Mouse (Mus musculus) CH12.LX (cell line): ENCODE results near the gene Rab1b. TPM values are rescaled to one million over a fixed set of nuclear protein-coding genes. Genes with fewer than 3 reads are reported as not detected.

Experiments
- DNase-seq: peaks from one replicate; pipeline ENCODE4 v3.0.0-alpha.2; 2013; ENCODE audit errors: extremely low read depth
- H3K27ac ChIP-seq: 2 replicates; pipeline ENCODE4 v1.5.1; 2012; ENCODE audit warnings: low read depth, mild to moderate bottlenecking, control low read depth, moderate library complexity; ENCODE audit not compliant: insufficient read depth
- H3K27me3 ChIP-seq: replicated peaks from 2 replicates; pipeline ENCODE3; 2012; ENCODE audit warnings: inconsistent platforms
- H3K36me3 ChIP-seq, 2 experiments: replicated peaks in 1 of 2; 2 replicates each; pipeline versions ENCODE3 to v1.6.1; 2012; ENCODE audit warnings: inconsistent platforms in 1 of 2, low read length in 1 of 2, mild to moderate bottlenecking in 1 of 2, mixed read lengths in 1 of 2, moderate library complexity in 1 of 2; ENCODE audit not compliant: control insufficient read depth in 1 of 2, insufficient read depth in 1 of 2
- H3K4me1 ChIP-seq, 2 experiments: 2 replicates each; pipeline ENCODE4 v1.6.1; 2012; ENCODE audit warnings: inconsistent platforms in 1 of 2, moderate library complexity in 1 of 2; ENCODE audit not compliant: insufficient read depth in 2 of 2, control insufficient read depth in 1 of 2
- H3K4me2 ChIP-seq: 2 replicates; pipeline ENCODE4 v1.6.1; 2012; ENCODE audit warnings: low read depth, mild to moderate bottlenecking, control low read depth; ENCODE audit not compliant: poor library complexity, insufficient read depth, severe bottlenecking
- H3K4me3 ChIP-seq, 3 experiments: fragments of 150-350 bp in 1 of 3; sonication (generic) in 1 of 3; replicated peaks in 1 of 3; 2 replicates each; pipeline versions ENCODE3 to v1.5.1; 2011 to 2012; ENCODE audit warnings: low read depth in 2 of 3, low read length in 2 of 3, mild to moderate bottlenecking in 2 of 3, moderate library complexity in 2 of 3, control low read depth in 1 of 3, improper control_type of control experiment in 1 of 3, inconsistent platforms in 1 of 3, mixed read lengths in 1 of 3; ENCODE audit not compliant: poor library complexity in 1 of 3
- H3K79me2 ChIP-seq: replicated peaks from 2 replicates; pipeline ENCODE4 v1.6.1; 2012; ENCODE audit warnings: mild to moderate bottlenecking, moderate library complexity; ENCODE audit not compliant: control insufficient read depth, poor library complexity, insufficient read depth, severe bottlenecking; ENCODE audit errors: extremely low read depth
- H3K9ac ChIP-seq: 2 replicates; pipeline ENCODE4 v1.6.1; 2012; ENCODE audit warnings: low read depth, mild to moderate bottlenecking, control low read depth, moderate library complexity; ENCODE audit not compliant: insufficient read depth
- H3K9me3 ChIP-seq: replicated peaks from 2 replicates; pipeline ENCODE3; 2012; ENCODE audit warnings: low read length, inconsistent platforms, mixed read lengths
- CTCF ChIP-seq, 2 experiments: IDR thresholded peaks in 1 of 2; conservative IDR thresholded peaks in 1 of 2; 2 replicates each; pipeline ENCODE4 v1.5.1; 2011 to 2012; ENCODE audit warnings: low read depth in 2 of 2, low read length in 2 of 2, improper control_type of control experiment in 1 of 2, inconsistent platforms in 1 of 2, mild to moderate bottlenecking in 1 of 2, moderate library complexity in 1 of 2
- ETS1 ChIP-seq: conservative IDR thresholded peaks from 2 replicates; pipeline ENCODE4 v1.6.1; 2012; ENCODE audit warnings: low read depth, mild to moderate bottlenecking, inconsistent platforms, low read length, improper control_type of control experiment, moderate library complexity
- IRF4 ChIP-seq: IDR thresholded peaks from 2 replicates; pipeline ENCODE4 v1.6.1; 2014; ENCODE audit warnings: low read depth, mild to moderate bottlenecking, inconsistent platforms, low read length, improper control_type of control experiment
- JUN ChIP-seq: IDR thresholded peaks from 2 replicates; pipeline ENCODE4 v1.6.1; 2011; ENCODE audit warnings: low read depth, mild to moderate bottlenecking, low read length, improper control_type of control experiment, moderate library complexity; ENCODE audit not compliant: insufficient read depth
- MXI1 ChIP-seq: IDR thresholded peaks from 2 replicates; pipeline ENCODE4 v1.6.1; 2011; ENCODE audit warnings: mild to moderate bottlenecking, low read depth, low read length, improper control_type of control experiment
- NRF1 ChIP-seq: IDR thresholded peaks from 2 replicates; pipeline ENCODE4 v1.6.1; 2014; ENCODE audit warnings: low read depth, mild to moderate bottlenecking, inconsistent platforms, low read length, improper control_type of control experiment, moderate library complexity
- POLR2AphosphoS2 ChIP-seq: IDR thresholded peaks from 2 replicates; pipeline ENCODE4 v1.6.1; 2011; ENCODE audit warnings: low read depth, low read length, improper control_type of control experiment
- SIN3A ChIP-seq: IDR thresholded peaks from 2 replicates; pipeline ENCODE4 v1.6.1; 2012; ENCODE audit warnings: low read length, improper control_type of control experiment, inconsistent platforms
- SMC3 ChIP-seq: IDR thresholded peaks from 2 replicates; pipeline ENCODE4 v1.6.1; 2011; ENCODE audit warnings: low read depth, low read length, improper control_type of control experiment
- TBP ChIP-seq: conservative IDR thresholded peaks from 2 replicates; pipeline ENCODE4 v1.6.1; 2011; ENCODE audit warnings: low read depth, low read length, improper control_type of control experiment
- USF2 ChIP-seq: conservative IDR thresholded peaks from 2 replicates; pipeline ENCODE4 v1.6.1; 2011; ENCODE audit warnings: low read depth, low read length, improper control_type of control experiment
- ZKSCAN1 ChIP-seq: IDR thresholded peaks from 2 replicates; pipeline ENCODE4 v1.6.1; 2012; ENCODE audit warnings: low read depth, inconsistent platforms, low read length, improper control_type of control experiment, borderline replicate concordance
- ZMIZ1 ChIP-seq: IDR thresholded peaks from 2 replicates; pipeline ENCODE4 v1.6.1; 2012; ENCODE audit warnings: low read depth, mild to moderate bottlenecking, inconsistent platforms, low read length, improper control_type of control experiment
- dilution Hi-C: fragments of 300-500 bp; cut with MboI; formaldehyde crosslinking; loops from 2 replicates; pipeline ENCODE4 v1.14.3; 2020; ENCODE audit warnings: low sequenced_read_pairs; ENCODE audit not compliant: extremely low pct_unique_long_range_greater_than_20kb, extremely low pct_ligation_motif_present
- in situ Hi-C: fragments of 300-500 bp; cut with MboI; formaldehyde crosslinking; loops from 3 replicates; pipeline ENCODE4 v1.14.3; 2019; ENCODE audit warnings: low sequenced_read_pairs, low pct_ligation_motif_present, low pct_unique_long_range_greater_than_20kb, mixed read lengths
- polyA plus RNA-seq: library from polyadenylated mRNA; unstranded; fragments of >175 nt; gene quantifications from 2 replicates; pipeline ENCODE4 v1.2.1, GENCODE M21; 2012; ENCODE audit warnings: low read depth; ENCODE audit not compliant: insufficient read length
- total RNA-seq, 2 experiments: library from RNA; depleted of rRNA; stranded (reverse); fragments of 300-350 nt in 1 of 2; fragments of >200 nt in 1 of 2; gene quantifications; 2 replicates each; pipeline ENCODE4 v1.2.3; 2012 to 2014

Gene Rab1b
- total and polyA plus RNA-seq, 3 experiments = 78.4 to 88.3 (median 87.1) TPM

GRCm38 (mm10) chr19:5053909-5054308, 53.0 kb downstream of the Rab1b start:
- TF ChIP-seq JUN (0 out of 2 replicates have a peak, but pooled peaks have one; percentile 14), ZMIZ1 (no peak), NRF1 (peak; percentile 66), CTCF (conservative IDR thresholded peaks at IDR 0.05 in 1 of 2, IDR thresholded peaks at IDR 0.05 in 1 of 2; ENCODE audit: low read depth in 2 of 2, low read length in 2 of 2) (peak; percentile 79 to 89), IRF4 (peak; percentile 9; the same call in 1 of the 2 replicates), SMC3 (peak; percentile 47)
- in situ Hi-C loops (no loop called here), dilution Hi-C loops (no loop called here)
- 0 out of 2 replicates have a peak overlapping the region, but pooled peaks have one; percentile 5 for H3K9ac ChIP-seq
- peaks cover 8 to 58% of the 10 kb centered on the region in 2 experiments for H3K36me3 ChIP-seq
- no peak overlapping the region for H3K27ac ChIP-seq
- H3K4me1 ChIP-seq = peaks cover 16 to 19% of the 10 kb centered on the region in 2 experiments
- H3K79me2 ChIP-seq = no peaks in the 10 kb centered on the region
- peak; percentile 61 for DNase-seq
- no peaks in the 10 kb centered on the region for H3K27me3 ChIP-seq
- no peak overlapping the region for H3K4me3 ChIP-seq
- H3K9me3 ChIP-seq = no peaks in the 10 kb centered on the region
- no peak overlapping the region for H3K4me2 ChIP-seq

- no peaks in the 10 kb centered on the region for H3K9me3 ChIP-seq
- TF ChIP-seq JUN = no peak
- TF ChIP-seq ETS1 = no peak
- TF ChIP-seq SIN3A = no peak
- TF ChIP-seq MXI1 = no peak
- no peak for TF ChIP-seq POLR2AphosphoS2
- no peak for TF ChIP-seq TBP
- no peak for TF ChIP-seq USF2
- TF ChIP-seq ZKSCAN1 = no peak
- no peak for TF ChIP-seq CTCF (conservative IDR thresholded peaks at IDR 0.05 in 1 of 2, IDR thresholded peaks at IDR 0.05 in 1 of 2; ENCODE audit: low read depth in 2 of 2, low read length in 2 of 2)
- no peak for DNase-seq
- no peak overlapping the region for H3K4me3 ChIP-seq
- H3K27me3 ChIP-seq = no peaks in the 10 kb centered on the region
- dilution Hi-C loops (no loop called here), in situ Hi-C loops (no loop called here)
- H3K4me1 ChIP-seq = peaks cover 12 to 19% of the 10 kb centered on the region in 2 experiments
- H3K36me3 ChIP-seq = peaks cover 17 to 67% of the 10 kb centered on the region in 2 experiments
- no peak overlapping the region for H3K4me2 ChIP-seq
- no peak overlapping the region for H3K27ac ChIP-seq
- no peak overlapping the region for H3K9ac ChIP-seq
- H3K79me2 ChIP-seq = no peaks in the 10 kb centered on the region
Observed at GRCm38 (mm10) chr19:5052853-5053252, 54.0 kb downstream of the Rab1b start.
